Comparison of ENCODE assay signal across 8 mouse cellular contexts in genomic region chr10:116266561-116267433, GRCm38 (mm10). TPM values are rescaled to one million over a fixed set of nuclear protein-coding genes. Genes with fewer than 3 reads are reported as not detected.
DNase-seq lines count a peak whose midpoint lies in the region; ATAC-seq and TF ChIP-seq lines count a peak whose summit lies in the region.

No protein-coding gene starts in this region.

- peak overlapping the region; percentile 83 for H3K27ac ChIP-seq in heart, postnatal 0 days (ENCODE audit: low read depth)
- no peak overlapping the region; the same call in 1 of the 2 replicates for H3K27ac ChIP-seq in liver, embryonic 13.5 days
- H3K27ac ChIP-seq in forebrain, embryonic 15.5 days (replicated peaks), result no peak overlapping the region
- no peak overlapping the region for H3K27ac ChIP-seq in hindbrain, embryonic 13.5 days

- H3K9me3 ChIP-seq in heart, postnatal 0 days (replicated peaks; ENCODE audit: control insufficient read depth, low read length), result no peaks in the 10 kb centered on the region
- H3K9me3 ChIP-seq in liver, embryonic 13.5 days (replicated peaks), result no peaks in the 10 kb centered on the region
- H3K9me3 ChIP-seq in forebrain, embryonic 15.5 days, result no peaks in the 10 kb centered on the region
- H3K9me3 ChIP-seq in hindbrain, embryonic 13.5 days, result no peaks in the 10 kb centered on the region

- no peaks in the 10 kb centered on the region for H3K79me3 ChIP-seq in C2C12 (ENCODE audit: low read depth)

- H3K27me3 ChIP-seq in C2C12 (ENCODE audit: control insufficient read depth, insufficient read depth, insufficient read length), result no peaks in the 10 kb centered on the region
- H3K27me3 ChIP-seq in heart, postnatal 0 days (ENCODE audit: control insufficient read depth, insufficient read depth, low read length), result no peaks in the 10 kb centered on the region
- no peaks in the 10 kb centered on the region for H3K27me3 ChIP-seq in liver, embryonic 13.5 days
- H3K27me3 ChIP-seq in forebrain, embryonic 15.5 days, result no peaks in the 10 kb centered on the region
- no peaks in the 10 kb centered on the region for H3K27me3 ChIP-seq in hindbrain, embryonic 13.5 days

- no peak for TF ChIP-seq CTCF in C2C12 (IDR thresholded peaks at IDR 0.05; ENCODE audit: control insufficient read depth, insufficient read depth, insufficient read length)
- no peak for TF ChIP-seq CTCF in heart, postnatal 0 days (IDR thresholded peaks at IDR 0.05; ENCODE audit: low read depth)

- H3K9ac ChIP-seq in heart, postnatal 0 days (replicated peaks; ENCODE audit: low read depth, low read length), result no peak overlapping the region; the same call in 1 of the 2 replicates
- no peak overlapping the region for H3K9ac ChIP-seq in liver, embryonic 13.5 days
- H3K9ac ChIP-seq in forebrain, embryonic 15.5 days (replicated peaks), result no peak overlapping the region
- no peak overlapping the region for H3K9ac ChIP-seq in hindbrain, embryonic 13.5 days

- H3K4me2 ChIP-seq in heart, postnatal 0 days (ENCODE audit: low read depth, low read length), result no peak overlapping the region
- no peak overlapping the region for H3K4me2 ChIP-seq in liver, embryonic 13.5 days
- H3K4me2 ChIP-seq in forebrain, embryonic 15.5 days (replicated peaks), result no peak overlapping the region
- H3K4me2 ChIP-seq in hindbrain, embryonic 13.5 days, result no peak overlapping the region

- H3K79me2 ChIP-seq in C2C12 (ENCODE audit: control insufficient read depth, insufficient read depth), result no peaks in the 10 kb centered on the region

- peaks cover 17% of the 10 kb centered on the region for H3K4me1 ChIP-seq in heart, postnatal 0 days (ENCODE audit: control insufficient read depth, insufficient read depth)
- peaks cover 14% of the 10 kb centered on the region for H3K4me1 ChIP-seq in liver, embryonic 13.5 days (replicated peaks)
- H3K4me1 ChIP-seq in forebrain, embryonic 15.5 days, result no peaks in the 10 kb centered on the region
- no peaks in the 10 kb centered on the region for H3K4me1 ChIP-seq in hindbrain, embryonic 13.5 days (replicated peaks)

- 36% methylated on average over 15 of the region's 15 CpGs for WGBS in heart, postnatal 0 days
- WGBS in liver, embryonic 13.5 days (ENCODE audit: insufficient replicate concordance), result 44% methylated on average over 15 of the region's 15 CpGs
- 68% methylated on average over 15 of the region's 15 CpGs for WGBS in forebrain, embryonic 15.5 days
- 74% methylated on average over 15 of the region's 15 CpGs for WGBS in hindbrain, embryonic 13.5 days

- H3ac ChIP-seq in C2C12 (ENCODE audit: control insufficient read depth, insufficient read length, low read depth), result no peak overlapping the region

- H3K4me3 ChIP-seq in C2C12 (ENCODE audit: insufficient read depth, poor library complexity, severe bottlenecking), result no peak overlapping the region
- H3K4me3 ChIP-seq in heart, postnatal 0 days (ENCODE audit: low read depth, low read length), result no peak overlapping the region
- H3K4me3 ChIP-seq in liver, embryonic 13.5 days (replicated peaks), result no peak overlapping the region
- no peak overlapping the region for H3K4me3 ChIP-seq in forebrain, embryonic 15.5 days
- H3K4me3 ChIP-seq in hindbrain, embryonic 13.5 days, result no peak overlapping the region

- ATAC-seq in heart, postnatal 0 days (ENCODE audit: insufficient read depth, low read depth), result peak; percentile 91
- peak; percentile 57; the same call in 1 of the 2 replicates for ATAC-seq in liver, embryonic 13.5 days (ENCODE audit: low read depth)
- no peak for ATAC-seq in CD4-positive, CD25-positive, alpha-beta regulatory T cell, adult 4 months
- no peak for ATAC-seq in forebrain, embryonic 15.5 days (replicated peaks)
- ATAC-seq in hindbrain, embryonic 13.5 days (ENCODE audit: low FRiP score), result no peak

- peak; percentile 33 for DNase-seq in adrenal gland, adult 8-10 months
- peak; percentile 73 for DNase-seq in heart, postnatal 0 days (ENCODE audit: low spot score)
- no peak for DNase-seq in liver, embryonic 13.5 days
- DNase-seq in frontal cortex, postnatal 14 days (ENCODE audit: low spot score in 2 of 2), result no peak

- H3K36me3 ChIP-seq in C2C12 (ENCODE audit: control insufficient read depth, insufficient read depth), result no peaks in the 10 kb centered on the region
- no peaks in the 10 kb centered on the region for H3K36me3 ChIP-seq in heart, postnatal 0 days (replicated peaks; ENCODE audit: control insufficient read depth, insufficient read depth, low read length)
- no peaks in the 10 kb centered on the region for H3K36me3 ChIP-seq in liver, embryonic 13.5 days
- no peaks in the 10 kb centered on the region for H3K36me3 ChIP-seq in forebrain, embryonic 15.5 days
- H3K36me3 ChIP-seq in hindbrain, embryonic 13.5 days, result no peaks in the 10 kb centered on the region

- TF ChIP-seq EP300 in heart, postnatal 0 days (IDR thresholded peaks at IDR 0.05; ENCODE audit: low read depth), result peak; percentile 77

TF ChIP-seq in C2C12, 6 proteins besides CTCF, POLR2A, EP300 and RAD21:
- TF ChIP-seq MYOD1 (IDR thresholded peaks at IDR 0.05; ENCODE audit: control insufficient read depth, insufficient read length, low read depth) (peak; percentile 56), FOSL1 (IDR thresholded peaks at IDR 0.05; ENCODE audit: insufficient read depth, low read length, poor library complexity, severe bottlenecking) (peak; percentile 22), USF1 (IDR thresholded peaks at IDR 0.05; ENCODE audit: low read depth) (no peak), MAX (IDR thresholded peaks at IDR 0.05) (peak; percentile 87)

RNA-seq across cellular contexts. Expression of gene Ptprb, which starts 8.5 kb away (rescaled TPM):
- 0.02 TPM for polyA plus RNA-seq in C2C12 (2012; fragmentation: generic; extraction: Trizol)
- 10 to 100 TPM; 40.5 to 66.0 (median 57.0) TPM for total RNA-seq in adrenal gland, adult 8-10 months (2022)
- total RNA-seq in heart, postnatal 0 days (2014; rRNA removed; ENCODE audit: low replicate concordance), result 22.3 and 24.5 TPM in 2 replicates
- polyA plus RNA-seq in heart, postnatal 0 days (2015; fragmentation: Nextera tagmentation; extraction: Ambion mirVana), result 6.2 and 6.9 TPM in 2 replicates
- polyA plus RNA-seq in liver, embryonic 13.5 days (2015; fragmentation: Nextera tagmentation; extraction: Ambion mirVana), result 1.2 TPM in 2 replicates
- not detected for polyA plus RNA-seq in CD4-positive, CD25-positive, alpha-beta regulatory T cell, adult 4 months (2017; shearing (Covaris generic))
- polyA plus RNA-seq in forebrain, embryonic 15.5 days (2015; fragmentation: Nextera tagmentation; extraction: Ambion mirVana), result 2.4 and 2.5 TPM in 2 replicates
- polyA plus RNA-seq in hindbrain, embryonic 13.5 days (2015; fragmentation: Nextera tagmentation; extraction: Ambion mirVana), result 3.0 and 3.4 TPM in 2 replicates

Comparison
In these comparisons a context has a peak if more than half of its experiments do, and no peak if none do; other contexts are left out.
1. DNase-seq: peak in adrenal gland, adult 8-10 months (single experiment) and heart, postnatal 0 days (single experiment); none in liver, embryonic 13.5 days (single experiment) and frontal cortex, postnatal 14 days (0 of 2).
2. ATAC-seq: peak in heart, postnatal 0 days (single experiment) and liver, embryonic 13.5 days (single experiment); none in CD4-positive, CD25-positive, alpha-beta regulatory T cell, adult 4 months (single experiment), forebrain, embryonic 15.5 days (single experiment) and hindbrain, embryonic 13.5 days (single experiment).